Mouse (Mus musculus) spleen, adult 2 months (tissue): ENCODE measurements around the gene Zmym1. TPM values are rescaled to one million over a fixed set of nuclear protein-coding genes. Genes with fewer than 3 reads are reported as not detected.
A peak's percentile ranks its signal among the peaks of the same experiment; 100 is the strongest.
"Not testable (repeated sequence)": the region's sequence is repeated elsewhere in the genome, so short reads cannot be mapped to it uniquely, and the experiment has no call there.

ENCODE experiments used
- DNase-seq, 2 experiments: peaks; one replicate each; pipeline versions ENCODE4 v3.0.0 to v3.0.0-alpha.2; 2012 to 2021; ENCODE audit warnings: low spot score in 2 of 2, low read depth in 1 of 2
- H3K27ac ChIP-seq: fragments of 200-500 bp; 2 replicates; pipeline ENCODE4 v1.5.1; 2012; ENCODE audit warnings: low read length, inconsistent platforms; ENCODE audit not compliant: insufficient read depth
- H3K27me3 ChIP-seq: fragments of 200-500 bp; 2 replicates; pipeline ENCODE4 v1.6.1; 2012; ENCODE audit warnings: mild to moderate bottlenecking, moderate library complexity, low read length, inconsistent platforms; ENCODE audit not compliant: control insufficient read depth, insufficient read depth
- H3K36me3 ChIP-seq: fragments of 200-500 bp; 2 replicates; pipeline ENCODE4 v1.6.1; 2012; ENCODE audit warnings: mild to moderate bottlenecking, low read length, inconsistent platforms; ENCODE audit not compliant: control insufficient read depth, insufficient read depth
- H3K4me1 ChIP-seq: fragments of 200-500 bp; 2 replicates; pipeline ENCODE4 v1.6.1; 2011; ENCODE audit warnings: inconsistent platforms; ENCODE audit not compliant: control insufficient read depth, insufficient read depth, insufficient read length
- H3K4me3 ChIP-seq: fragments of 200-500 bp; 2 replicates; pipeline ENCODE4 v1.5.1; 2011; ENCODE audit warnings: mild to moderate bottlenecking, inconsistent platforms; ENCODE audit not compliant: insufficient read depth, insufficient read length; ENCODE audit errors: extremely low read depth
- CTCF ChIP-seq: fragments of 200-500 bp; IDR thresholded peaks from 2 replicates; pipeline ENCODE4 v1.5.1; 2011; ENCODE audit warnings: mild to moderate bottlenecking, inconsistent platforms; ENCODE audit not compliant: insufficient read depth, insufficient read length, insufficient replicate concordance; ENCODE audit errors: extremely low read depth
- POLR2A ChIP-seq: fragments of 200-500 bp; IDR thresholded peaks from 2 replicates; pipeline ENCODE4 v1.6.1; 2011; ENCODE audit warnings: low read depth, low read length, inconsistent platforms
- WGBS: fragments of 180-500 bp; shearing (Covaris S2); methylation state at CpG from one replicate; pipeline ENCODE4 v1.1.7; 2018; 5-methylcytosine and 5-hydroxymethylcytosine counted together
- polyA plus RNA-seq: library from polyadenylated mRNA; depleted of rRNA; stranded (reverse); fragments of >200 nt; gene quantifications from 2 replicates; pipeline ENCODE4 v1.2.3, GENCODE M21; 2012; rRNA removed

The Zmym1 gene
- polyA plus RNA-seq = 1.0 and 1.3 TPM in 2 replicates

GRCm38 (mm10) chr4:127060585-127061290 is at the start of gene Zmym1:
Gene Zmym1 (minus strand): TSS chr4:127061152.
- WGBS = under 1% methylated on average over 38 of the region's 38 CpGs
- Histone ChIP-seq H3K4me3 (peak within 1 kb of the TSS; percentile 77), H3K36me3 (peaks cover 3% of the 10 kb centered on the region), H3K27ac (peak within 1 kb of the TSS; percentile 36), H3K4me1 (no peaks in the 10 kb centered on the region), H3K27me3 (no peaks in the 10 kb centered on the region)
- DNase-seq = peak; percentile 76 to 91
- TF ChIP-seq CTCF (no peak), POLR2A (peak; percentile 41)

- Histone ChIP-seq H3K27ac (no peak overlapping the region), H3K4me1 (no peaks in the 10 kb centered on the region), H3K27me3 (no peaks in the 10 kb centered on the region), H3K36me3 (peaks cover 7% of the 10 kb centered on the region), H3K4me3 (no peak overlapping the region)
- 84% methylated on average over 4 of the region's 4 CpGs for WGBS
- no peak for DNase-seq
- TF ChIP-seq POLR2A (no peak), CTCF (no peak)
These were observed 49.6 kb upstream of the Zmym1 start for GRCm38 (mm10) chr4:127110570-127110969.

- no peak for DNase-seq
- Histone ChIP-seq H3K4me1 (no peaks in the 10 kb centered on the region), H3K36me3 (peaks cover 7% of the 10 kb centered on the region), H3K27me3 (no peaks in the 10 kb centered on the region), H3K27ac (no peak overlapping the region), H3K4me3 (no peak overlapping the region)
- TF ChIP-seq CTCF = no peak
- TF ChIP-seq POLR2A = no peak
- WGBS = 90% methylated on average over 4 of the region's 4 CpGs
These were observed 46.6 kb upstream of the Zmym1 start for GRCm38 (mm10) chr4:127107566-127107965.

- H3K4me3 ChIP-seq, H3K36me3 ChIP-seq, H3K27me3 ChIP-seq, DNase-seq, H3K4me1 ChIP-seq, H3K27ac ChIP-seq: not testable (repeated sequence)
- 95% methylated on average over 1 of the region's 2 CpGs for WGBS
These were observed 38.6 kb upstream of the Zmym1 start for GRCm38 (mm10) chr4:127099552-127099951.

- TF ChIP-seq CTCF (no peak), POLR2A (no peak)
- H3K4me1 ChIP-seq = no peaks in the 10 kb centered on the region
- H3K27me3 ChIP-seq = no peaks in the 10 kb centered on the region
- WGBS = 70% methylated on average over 4 of the region's 4 CpGs
- DNase-seq = no peak
- H3K36me3 ChIP-seq = peaks cover 1% of the 10 kb centered on the region; the same call in 1 of the 2 replicates
- no peak overlapping the region for H3K4me3 ChIP-seq
- H3K27ac ChIP-seq = no peak overlapping the region
These were observed 34.1 kb upstream of the Zmym1 start for GRCm38 (mm10) chr4:127095090-127095489.

GRCm38 (mm10) chr4:127091188-127091587 is 30.2 kb upstream of the Zmym1 start:
- Histone ChIP-seq H3K4me3 (no peak overlapping the region), H3K4me1 (no peaks in the 10 kb centered on the region), H3K27me3 (no peaks in the 10 kb centered on the region), H3K27ac (no peak overlapping the region), H3K36me3 (peaks cover 1% of the 10 kb centered on the region; the same call in 1 of the 2 replicates)
- 89% methylated on average over 1 of the region's 1 CpGs for WGBS
- DNase-seq = no peak
- TF ChIP-seq CTCF = no peak

- 93% methylated on average over 1 of the region's 1 CpGs for WGBS
- TF ChIP-seq CTCF = no peak
- TF ChIP-seq POLR2A = no peak
These were observed 24.8 kb upstream of the Zmym1 start for GRCm38 (mm10) chr4:127085761-127086160.

More at GRCm38 (mm10) chr4:127085761-127086160, 24.8 kb upstream of the Zmym1 start:
- Histone ChIP-seq H3K27ac (no peak overlapping the region), H3K4me1 (no peaks in the 10 kb centered on the region), H3K36me3 (no peaks in the 10 kb centered on the region; the same call in 1 of the 2 replicates), H3K4me3 (no peak overlapping the region), H3K27me3 (no peaks in the 10 kb centered on the region)
- DNase-seq = no peak
